Mouse (Mus musculus) left cerebral cortex, postnatal 14 days (tissue): Measurements from ENCODE around the gene Sde2. TPM values are rescaled to one million over a fixed set of nuclear protein-coding genes. Genes with fewer than 3 reads are reported as not detected.

Source experiments
- DNase-seq, 2 experiments: peaks; one replicate each; pipeline ENCODE4 v3.0.0; 2021 to 2022; ENCODE audit warnings: low spot score in 2 of 2, mixed read lengths in 1 of 2
- intact Hi-C: fragments of 180-260 bp; cut with DNase I; formaldehyde crosslinking; loops from one replicate; pipeline ENCODE4 v1.15.1; 2025
- long read RNA-seq, 2 experiments: library from polyadenylated mRNA; stranded (forward); transcript quantifications; one replicate each; pipeline ENCODE4 v2.0.0; 2021
- total RNA-seq, 2 experiments: library from RNA; stranded (reverse); gene quantifications; 2 replicates each; pipeline ENCODE4 v1.2.3; 2021

Sde2 gene
- 10 to 100 TPM; 20.9 to 24.2 TPM for total RNA-seq
- long read RNA-seq, experiment 1, transcript Sde2-201 (7 exons, 3,213 nt): major isoform, 46 of 49 reads
- long read RNA-seq, experiment 1, partial matches to known transcripts: 0 of 49 reads
- long read RNA-seq, experiment 1, other reads (novel, unspliced or antisense): 3 of 49 reads
- long read RNA-seq, experiment 2, transcript Sde2-201 (7 exons, 3,213 nt): major isoform, 45 of 50 reads
- long read RNA-seq, experiment 2, partial matches to known transcripts: 3 of 50 reads
- long read RNA-seq, experiment 2, other reads (novel, unspliced or antisense): 1 of 50 reads

DNA sequence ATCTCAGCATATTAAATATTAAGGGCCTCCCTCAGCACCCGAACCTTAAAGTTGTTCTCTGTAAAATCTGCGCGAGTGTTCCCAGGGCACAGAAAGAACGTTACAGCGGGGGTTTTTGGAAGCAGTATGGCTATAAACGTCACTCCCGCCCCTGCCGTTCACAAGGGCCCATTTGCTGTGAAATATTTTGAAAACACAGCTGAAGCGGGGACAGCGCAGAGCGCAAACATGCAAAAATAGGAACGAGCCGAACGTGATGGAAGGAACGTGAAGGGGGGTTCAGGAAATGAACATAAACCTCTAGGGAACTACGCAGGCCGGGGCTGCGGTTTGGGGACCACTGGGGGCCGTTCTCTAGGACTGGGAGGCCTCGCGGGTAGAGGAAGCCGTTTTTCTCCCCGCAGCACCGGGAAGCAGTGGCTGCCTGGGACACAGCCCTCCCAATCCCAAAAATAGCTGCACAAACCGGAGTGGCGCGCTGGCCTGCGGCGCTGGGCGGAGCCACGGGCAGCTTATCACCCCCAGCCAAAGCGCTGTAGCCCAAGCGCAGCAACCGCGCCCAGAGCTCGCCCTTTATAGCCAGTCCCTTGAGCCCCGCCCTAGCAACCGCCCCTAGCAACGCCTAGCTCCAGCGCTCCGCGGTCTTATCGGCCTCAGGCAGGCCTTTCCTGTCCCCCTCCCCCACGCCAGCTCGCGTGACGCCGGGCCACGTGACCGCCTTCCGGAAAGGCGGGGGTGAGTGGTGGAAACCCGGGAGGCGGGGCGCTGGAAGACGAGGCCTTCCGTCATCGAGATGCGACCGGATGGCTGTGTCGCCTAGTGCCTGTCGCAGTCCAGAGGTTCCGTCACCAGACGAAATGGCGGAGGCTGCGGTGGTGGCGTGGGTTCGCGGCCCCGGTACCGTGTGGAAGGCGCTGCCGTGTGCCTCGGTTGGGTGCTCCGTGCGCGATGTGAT lies at the start of gene Sde2:
Gene Sde2 (plus strand): TSS at position 812 of the 955 bp plus-strand sequence.
- peak; percentile 100 for DNase-seq
- intact Hi-C loops: loop anchor here (1.0 kb wide), 1 partner anchor 37 kb away; the partner anchor contains the start of gene H3f3a

DNA sequence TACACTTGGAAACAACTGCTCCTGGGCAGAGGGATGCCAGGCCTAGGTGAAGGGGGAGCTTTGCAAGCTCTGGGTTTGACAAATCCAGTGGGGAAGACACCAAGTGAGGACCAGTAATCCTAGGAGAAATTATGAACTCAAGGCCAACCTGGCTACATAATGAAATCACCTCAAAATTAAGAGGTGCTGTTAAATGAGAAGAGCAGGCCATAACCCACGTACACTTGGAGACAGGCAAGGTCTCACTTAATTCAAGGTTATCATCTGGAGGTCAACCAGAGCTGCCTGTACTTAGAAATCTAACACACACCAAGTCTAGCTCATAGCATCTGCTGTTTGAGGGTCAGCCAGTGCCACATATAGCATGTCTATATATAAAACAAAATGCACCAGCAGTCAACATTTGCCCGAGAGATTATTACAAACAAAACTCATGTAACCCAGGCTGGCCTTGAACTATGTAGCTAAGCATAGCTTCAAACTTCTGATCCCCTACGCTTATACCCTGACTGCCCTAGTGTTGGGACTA lies 49.4 kb upstream of the Sde2 start:
- intact Hi-C loops: no loop called here
- DNase-seq: no peak

DNA sequence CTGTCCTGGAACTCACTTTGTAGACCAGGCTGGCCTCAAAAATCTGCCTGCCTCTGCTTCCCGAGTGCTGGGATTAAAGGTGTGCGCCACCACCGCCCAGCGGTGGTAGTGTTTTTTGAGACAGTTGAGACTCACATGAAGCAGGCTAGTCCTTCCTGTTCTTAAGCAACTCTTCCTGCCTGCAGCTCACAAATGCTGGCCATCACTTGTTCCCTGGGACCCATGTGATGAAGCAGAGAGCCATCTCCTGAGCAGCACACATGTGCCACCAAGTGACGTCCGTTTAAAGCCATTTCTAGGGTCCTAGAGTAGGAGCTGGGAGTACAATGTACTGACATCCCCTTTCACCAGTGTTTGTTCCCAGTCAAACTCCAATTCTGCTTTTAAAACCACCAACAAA lies 47.0 kb upstream of the Sde2 start:
- intact Hi-C loops: no loop called here
- DNase-seq: no peak

DNA sequence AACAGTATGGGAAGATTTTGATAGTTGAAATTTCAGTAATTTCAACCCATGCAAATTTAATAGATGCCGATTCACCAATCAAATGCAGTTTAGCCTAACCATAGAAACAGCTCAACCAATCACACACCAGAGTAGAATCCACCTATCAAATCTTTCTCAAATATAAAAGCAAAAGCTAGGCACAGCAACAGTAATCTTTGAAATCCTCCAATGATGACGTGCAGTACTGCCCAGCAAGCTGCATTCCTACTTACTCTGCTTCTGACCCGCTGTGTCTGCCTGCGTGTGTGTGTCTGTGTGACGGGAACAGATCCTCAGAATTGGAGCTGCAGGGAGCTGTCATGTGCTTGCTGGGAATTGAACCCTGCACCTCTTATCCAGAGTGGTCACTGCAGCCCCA lies 42.1 kb upstream of the Sde2 start:
- peak in 1 of 2 experiments; percentile 33 for DNase-seq

DNA sequence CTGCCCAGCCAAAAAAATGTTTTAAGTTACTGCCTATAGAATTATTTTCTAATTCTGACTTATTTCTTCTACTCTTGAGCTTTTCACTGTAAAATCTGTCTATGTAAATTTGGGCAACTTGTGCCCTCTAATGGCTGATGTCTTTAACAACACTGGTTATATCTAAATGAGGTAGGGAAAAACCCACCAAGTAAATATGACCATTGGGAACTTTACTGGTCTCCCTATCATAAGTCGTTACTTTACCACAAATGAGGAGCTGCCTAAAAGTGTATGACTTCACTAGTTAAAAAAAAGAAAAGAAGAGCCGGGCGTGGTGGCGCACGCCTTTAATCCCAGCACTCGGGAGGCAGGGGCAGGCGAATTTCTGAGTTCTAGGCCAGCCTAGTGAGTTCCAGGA lies 40.0 kb upstream of the Sde2 start:
- no peak for DNase-seq
- intact Hi-C loops: no loop called here

More for the DNA sequence above, 42.1 kb upstream of the Sde2 start:
- intact Hi-C loops: no loop called here

DNA sequence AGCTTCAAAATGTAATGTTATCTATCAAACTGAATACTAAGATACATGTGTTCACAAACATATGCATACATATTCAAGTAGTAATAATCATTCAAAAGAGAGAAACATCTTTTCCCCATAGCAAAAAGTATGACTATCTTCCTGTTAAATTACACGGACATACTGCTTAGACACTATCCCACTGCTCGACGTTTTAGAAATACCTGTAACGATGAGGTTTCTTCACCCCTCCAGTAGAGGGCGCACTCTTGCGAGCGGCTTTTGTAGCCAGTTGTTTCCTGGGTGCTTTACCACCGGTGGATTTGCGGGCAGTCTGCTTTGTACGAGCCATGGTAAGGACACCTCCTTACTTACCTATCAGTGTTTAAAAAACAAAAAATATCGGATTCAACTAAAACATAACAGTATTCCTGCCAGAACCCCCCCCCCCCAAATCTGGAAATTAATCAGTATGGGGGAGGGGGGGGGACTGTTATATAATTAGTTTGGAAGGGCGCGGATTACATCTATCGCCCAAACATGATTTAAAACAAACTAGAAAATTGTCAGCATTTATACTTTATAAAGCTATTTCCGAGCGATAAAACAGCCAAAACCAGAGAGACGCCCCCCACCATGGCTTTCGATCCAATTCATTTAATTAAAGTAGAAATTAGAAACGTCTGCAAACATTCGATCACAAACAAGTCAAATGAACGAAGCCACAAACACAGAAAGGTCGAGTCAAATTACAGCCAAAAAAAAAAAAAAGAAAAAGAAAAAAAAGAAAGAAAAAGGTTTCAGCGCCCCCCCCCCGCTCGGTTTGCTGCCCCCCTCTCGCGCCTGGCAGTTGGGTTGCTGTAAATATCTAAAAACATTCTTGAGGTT lies 39.1 kb upstream of the Sde2 start:
- DNase-seq: peak in 1 of 2 experiments; percentile 37
- intact Hi-C loops: no loop called here

DNA sequence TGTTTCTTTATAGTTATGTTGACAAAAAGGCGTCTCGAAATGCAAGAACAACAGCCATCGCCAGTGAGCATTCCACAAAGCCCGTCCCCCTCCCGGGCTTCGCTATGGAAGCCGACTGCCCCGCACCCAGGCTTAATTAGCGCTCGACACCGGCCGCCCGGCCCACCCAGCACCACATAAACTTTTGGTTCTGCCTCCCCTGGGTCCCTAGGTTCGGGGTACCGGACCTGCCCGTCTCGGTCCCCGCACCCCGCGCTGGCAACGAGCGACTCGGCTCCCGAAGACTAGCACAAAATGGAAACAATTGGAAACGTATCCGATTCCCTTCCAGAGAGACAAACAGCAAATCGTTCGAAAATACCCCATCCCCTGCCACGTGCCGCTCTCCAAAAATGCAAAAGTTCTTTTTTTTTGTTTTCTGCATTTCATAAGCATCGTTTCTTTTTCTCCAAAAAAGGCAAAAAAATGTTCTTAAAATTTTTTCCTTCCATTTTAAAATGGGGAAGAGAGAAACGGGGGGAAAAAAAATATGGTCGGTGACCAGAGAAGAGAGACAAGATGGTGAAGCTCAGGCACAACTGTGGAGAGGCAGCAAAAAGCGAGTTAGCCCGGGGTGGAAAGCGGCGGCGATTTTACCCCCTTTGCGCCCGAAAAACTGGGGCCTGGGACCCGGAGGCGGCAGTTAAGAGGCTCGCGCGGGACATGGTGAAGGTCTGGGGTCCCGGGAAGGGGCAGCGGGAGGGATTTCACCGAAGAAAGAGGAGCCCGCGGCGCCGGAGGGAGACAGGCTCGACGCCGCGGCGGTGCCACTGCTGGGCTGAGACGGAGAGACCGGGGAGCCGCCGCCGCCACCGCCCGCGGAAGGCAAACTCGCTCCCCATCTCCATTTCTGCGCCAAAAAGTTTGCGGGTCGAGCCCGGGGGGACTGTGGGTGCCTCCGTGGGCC lies 38.2 kb upstream of the Sde2 start:
- intact Hi-C loops: loop anchor here (1.0 kb wide), 1 partner anchor 38 kb away; no protein-coding TSS in a partner anchor
- DNase-seq: peak; percentile 31 to 52

DNA sequence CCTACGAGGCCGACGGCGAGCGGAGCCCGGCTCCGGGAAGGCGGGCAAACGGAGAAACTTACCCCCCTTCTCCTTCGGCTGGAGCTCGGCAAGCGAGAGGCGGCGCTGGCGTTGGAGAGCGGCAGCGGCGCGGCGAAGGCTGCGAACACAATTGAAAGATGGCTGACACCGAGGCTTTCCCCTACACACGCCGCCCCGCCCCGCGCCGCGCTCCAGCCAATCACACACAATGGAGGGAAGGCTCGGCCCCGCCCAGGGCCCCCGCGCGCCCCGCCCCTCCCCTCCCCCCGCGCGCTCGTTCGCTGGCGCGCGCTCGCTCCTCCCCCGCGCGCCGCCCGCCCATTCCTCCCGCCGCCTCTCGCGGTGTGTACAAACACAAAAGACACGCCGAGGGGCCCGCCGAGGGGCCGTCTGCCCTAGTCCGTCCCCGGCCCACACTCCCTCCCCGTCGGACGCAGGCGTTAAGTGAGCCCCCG lies 37.5 kb upstream of the Sde2 start:
- DNase-seq: peak; percentile 95
- intact Hi-C loops: loop anchor here (1.0 kb wide), 1 partner anchor 37 kb away; no protein-coding TSS in a partner anchor

DNA sequence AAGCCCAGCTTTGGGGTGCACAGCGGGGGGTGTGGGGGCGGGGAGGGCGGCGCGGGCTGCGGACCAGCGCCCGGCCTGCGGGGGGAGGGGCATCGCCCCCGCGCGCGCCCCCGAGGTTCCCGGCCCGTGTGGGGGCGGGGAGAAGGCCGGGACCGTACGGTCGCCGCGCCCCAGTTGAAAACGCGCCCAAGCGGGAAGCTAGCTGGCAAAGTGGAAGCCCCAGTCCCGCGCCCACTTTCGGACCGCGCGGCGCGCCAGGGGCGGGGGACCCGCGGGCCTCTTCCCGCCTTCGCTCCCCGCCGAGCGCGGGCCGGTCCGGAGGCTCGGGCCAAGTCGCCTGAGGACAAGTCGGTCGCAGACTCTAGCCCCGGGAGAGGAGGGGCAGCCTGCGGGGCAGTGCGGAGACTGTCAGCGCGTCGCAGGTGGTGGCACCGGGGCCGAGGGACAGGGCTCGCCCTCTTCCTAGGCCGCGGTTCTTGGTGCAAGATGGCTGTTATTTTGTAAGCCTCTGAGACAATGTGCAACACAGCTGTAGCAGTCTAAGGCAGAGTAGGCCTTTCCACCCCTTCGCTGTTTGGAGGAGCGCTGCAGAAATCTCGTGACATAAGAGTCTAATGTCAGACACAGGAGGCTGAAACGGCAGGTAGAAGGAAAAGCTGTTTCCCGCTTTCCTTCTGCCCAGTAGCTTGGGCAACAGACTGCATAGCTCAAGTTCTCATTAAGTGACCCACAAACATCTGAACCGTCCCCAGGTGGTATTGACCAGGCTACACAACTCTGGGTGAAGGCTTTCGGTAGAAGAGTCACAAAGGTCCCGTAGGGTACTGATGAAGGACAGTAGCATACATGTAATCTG lies 36.8 kb upstream of the Sde2 start, which contains the start of gene H3f3a:
Gene H3f3a (minus strand): TSS at position 59 of the 856 bp plus-strand sequence.
- intact Hi-C loops: loop anchor here (1.0 kb wide), 1 partner anchor 36 kb away; no protein-coding TSS in a partner anchor
- peak; percentile 68 to 78 for DNase-seq

DNA sequence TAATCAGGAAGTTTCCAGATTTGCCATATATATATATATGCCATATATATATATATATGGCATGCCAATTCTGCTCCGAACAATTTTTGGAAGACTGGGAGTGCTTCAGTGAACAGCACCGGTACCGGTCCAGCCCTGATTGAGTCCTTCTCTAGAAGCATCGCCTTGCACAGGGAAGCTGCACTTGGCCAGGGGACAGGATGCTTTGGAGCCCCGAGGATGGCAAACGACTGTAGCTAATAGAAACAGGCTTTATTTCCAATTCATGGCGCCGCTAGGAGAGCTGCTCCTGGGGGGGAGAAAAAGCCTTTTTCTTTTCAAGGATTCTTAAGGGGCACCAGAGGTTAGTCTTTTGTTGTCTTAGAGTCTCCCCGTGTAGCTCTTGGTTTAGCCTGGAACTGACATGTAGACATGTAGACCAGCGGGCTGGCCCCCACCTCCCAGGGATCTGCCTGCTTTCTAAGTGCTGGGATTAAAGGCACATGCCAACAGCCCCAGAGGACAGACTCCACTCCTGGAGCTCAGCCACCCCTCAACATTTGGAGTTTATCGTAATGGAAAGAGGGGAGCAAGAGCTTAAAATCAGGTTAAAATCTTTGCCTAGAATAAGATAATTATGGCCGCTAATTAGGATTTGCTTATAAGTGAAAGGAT lies 35.4 kb upstream of the Sde2 start:
- intact Hi-C loops: no loop called here
- no peak for DNase-seq

DNA sequence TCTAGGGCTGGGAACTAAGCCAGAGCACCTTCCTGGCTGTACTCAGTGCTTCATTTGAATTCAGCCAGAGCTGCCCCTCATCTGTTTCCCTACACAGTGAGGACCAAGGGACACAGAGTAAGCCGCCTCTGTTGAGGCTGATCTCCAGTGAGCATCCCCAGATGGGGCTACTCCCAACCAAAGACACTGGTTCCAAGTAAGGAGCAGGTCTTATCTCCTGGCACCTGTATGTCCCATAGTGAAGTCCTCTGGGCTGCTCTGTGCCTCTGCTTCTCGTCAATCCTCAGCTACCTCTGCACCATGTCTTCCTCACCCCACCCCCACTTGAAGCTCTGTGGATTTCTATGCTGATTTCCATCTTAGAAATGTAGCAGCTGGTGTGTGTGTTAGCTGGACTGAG lies 32.9 kb upstream of the Sde2 start:
- intact Hi-C loops: no loop called here
- DNase-seq: no peak

DNA sequence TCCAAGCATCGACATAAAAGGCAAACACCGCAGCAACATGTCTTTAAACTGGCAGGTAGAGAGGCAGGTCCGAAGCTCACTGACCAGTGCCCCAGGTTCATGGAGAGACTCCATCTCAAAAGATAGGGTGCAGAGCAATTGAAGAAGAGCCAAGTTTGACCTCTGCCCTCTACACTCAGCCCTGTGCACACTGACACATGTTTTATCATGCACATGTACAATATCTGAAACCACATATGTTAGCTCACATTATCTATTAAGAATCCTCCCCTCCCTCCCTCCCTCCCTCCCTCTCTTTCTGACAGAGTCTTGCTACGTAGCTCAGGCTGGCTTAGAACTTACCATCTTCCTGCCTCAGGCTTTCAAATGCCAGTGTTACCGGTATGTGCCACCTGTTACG lies 29.8 kb upstream of the Sde2 start:
- DNase-seq: no peak
- intact Hi-C loops: no loop called here

DNA sequence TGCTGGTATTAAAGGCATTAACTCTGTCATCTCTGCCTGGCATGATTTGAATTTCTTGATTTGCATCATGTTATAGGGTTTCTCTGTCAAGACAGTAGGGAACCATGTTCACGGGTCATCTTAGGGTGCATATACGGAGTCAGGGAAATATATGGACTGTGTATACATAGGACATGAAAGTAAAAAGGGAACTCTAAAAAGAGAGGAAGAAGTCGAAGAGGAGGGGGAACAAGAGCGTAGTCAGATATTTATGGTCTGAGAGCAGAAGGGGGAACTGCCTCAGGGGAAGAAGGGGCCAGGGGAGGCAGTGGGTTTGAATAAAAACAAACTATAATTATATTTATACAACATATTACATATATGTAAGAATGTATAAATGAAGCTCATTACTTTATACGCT lies 28.7 kb upstream of the Sde2 start:
- DNase-seq: no peak
- intact Hi-C loops: no loop called here

DNA sequence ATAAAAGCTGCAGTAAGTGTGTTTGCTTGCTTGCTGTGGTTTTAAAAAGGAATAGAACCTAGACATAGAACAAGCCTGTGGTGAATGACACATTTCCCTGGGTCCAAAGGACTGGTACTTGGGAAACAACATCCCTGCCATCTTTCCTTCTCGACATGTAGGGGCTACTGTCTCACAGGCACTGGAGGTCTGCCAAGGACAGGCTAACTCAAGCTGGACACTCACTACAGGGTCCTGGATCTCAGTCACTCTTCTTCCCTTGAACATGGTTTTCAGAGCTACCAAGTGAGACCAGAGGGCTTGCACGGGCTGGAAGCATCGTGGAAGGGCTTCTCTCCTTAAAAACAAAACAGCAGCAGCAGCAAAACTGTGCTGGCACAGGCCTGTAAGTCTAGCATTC lies 27.2 kb upstream of the Sde2 start:
- intact Hi-C loops: no loop called here

DNA sequence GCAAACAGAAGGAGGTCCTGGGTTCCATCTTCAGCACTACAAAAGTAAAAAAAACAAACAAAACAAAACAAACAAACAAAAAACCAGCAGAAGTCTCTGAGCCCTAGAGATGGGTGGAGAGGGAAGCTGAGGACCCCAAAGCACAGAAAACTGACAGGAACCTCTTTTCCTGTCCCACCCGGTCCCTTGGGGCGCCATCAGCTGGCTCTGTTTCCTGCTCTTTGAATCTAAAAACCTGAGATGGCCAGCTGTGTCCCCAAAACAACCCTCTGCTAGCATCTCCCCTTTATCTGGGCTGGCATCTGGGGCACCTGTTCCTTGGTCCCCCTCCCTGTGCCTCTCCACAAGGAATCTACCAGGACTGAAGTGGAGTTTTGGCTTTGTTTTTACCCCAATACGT lies 26.2 kb upstream of the Sde2 start:
- no peak for DNase-seq
- intact Hi-C loops: no loop called here

More for the DNA sequence above, 27.2 kb upstream of the Sde2 start:
- no peak for DNase-seq

DNA sequence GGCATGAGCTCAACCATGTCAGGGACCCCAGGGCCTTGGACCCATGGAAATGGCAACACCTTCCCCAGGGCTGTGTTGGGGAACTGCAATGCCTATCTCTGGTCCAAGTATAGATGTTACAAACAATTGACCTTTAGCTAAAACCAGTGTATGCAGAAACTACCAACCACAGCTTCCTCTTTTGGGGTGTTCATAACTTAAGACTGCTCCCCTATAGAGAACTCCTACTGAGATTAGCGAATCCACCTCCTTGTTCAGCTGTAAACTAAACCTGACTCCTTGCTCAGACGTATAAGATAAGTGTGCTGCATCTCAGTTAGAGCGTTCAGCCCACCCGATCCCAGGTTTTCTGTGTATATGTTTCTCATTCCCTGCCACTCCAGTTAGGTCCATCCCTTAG lies 24.3 kb upstream of the Sde2 start:
- DNase-seq: no peak
- intact Hi-C loops: no loop called here
